Mouse (Mus musculus): ENCODE measurements around the gene Rgs8. TPM values are rescaled to one million over a fixed set of nuclear protein-coding genes. Genes with fewer than 3 reads are reported as not detected.

The Rgs8 gene
- polyA plus RNA-seq, 1 experiment: 0.02 TPM

GRCm38 (mm10) chr1:153748549-153748948 is 95.7 kb downstream of the Rgs8 start:
- TF ChIP-seq POLR2A (IDR thresholded peaks at IDR 0.05; ENCODE audit: low read depth, low read length): no peak
- TF ChIP-seq CTCF (conservative IDR thresholded peaks at IDR 0.05; ENCODE audit: insufficient read depth, insufficient read length, low read depth, low read length): no peak
- H3K27ac ChIP-seq (ENCODE audit: insufficient read depth, low read depth, low read length): no peak overlapping the region
- no peaks in the 10 kb centered on the region for H3K27me3 ChIP-seq (replicated peaks; ENCODE audit: control insufficient read depth, insufficient read depth, low read length)
- H3K4me1 ChIP-seq (ENCODE audit: control insufficient read depth, insufficient read depth, low read length): 0 out of 2 replicates have a peak, but pooled peaks cover 3% of the 10 kb centered on the region
- 6% methylated on average over 1 of the region's 1 CpGs for WGBS
- peak; percentile 68 for DNase-seq
- H3K36me3 ChIP-seq (ENCODE audit: control insufficient read depth, insufficient read depth, low read length): no peaks in the 10 kb centered on the region
- no peak overlapping the region for H3K4me3 ChIP-seq (ENCODE audit: insufficient read depth, low read depth, low read length)

- H3K27ac ChIP-seq (ENCODE audit: insufficient read depth, low read depth, low read length): peak within 1 kb of the TSS; percentile 53; the same call in 1 of the 2 replicates
- WGBS: 2% methylated on average over 18 of the region's 18 CpGs
Measured at GRCm38 (mm10) chr1:153749211-153749801, 96.5 kb downstream of the Rgs8 start, which contains the start of gene Rnasel. TSS of gene Rnasel (plus strand) at chr1:153749426.

More at GRCm38 (mm10) chr1:153749211-153749801, 96.5 kb downstream of the Rgs8 start, which contains the start of gene Rnasel:
- DNase-seq: peak; percentile 78
- Histone ChIP-seq H3K4me3 (ENCODE audit: insufficient read depth, low read depth, low read length) (peak within 1 kb of the TSS; percentile 57), H3K27me3 (replicated peaks; ENCODE audit: control insufficient read depth, insufficient read depth, low read length) (no peaks in the 10 kb centered on the region), H3K36me3 (ENCODE audit: control insufficient read depth, insufficient read depth, low read length) (no peaks in the 10 kb centered on the region), H3K4me1 (ENCODE audit: control insufficient read depth, insufficient read depth, low read length) (0 out of 2 replicates have a peak, but pooled peaks cover 3% of the 10 kb centered on the region)
- TF ChIP-seq POLR2A (IDR thresholded peaks at IDR 0.05; ENCODE audit: low read depth, low read length): no peak
- TF ChIP-seq CTCF (conservative IDR thresholded peaks at IDR 0.05; ENCODE audit: insufficient read depth, insufficient read length, low read depth, low read length): peak; percentile 69

Other genes starting within 250 kb of the Rgs8 start
- 0.04 and 0.06 TPM in 2 replicates for gene Shcbp1l, start 227.9 kb upstream of the Rgs8 start, polyA plus RNA-seq (2012; rRNA removed)
- gene Dhx9, start 165.4 kb upstream of the Rgs8 start, polyA plus RNA-seq (2012; rRNA removed): 14.4 and 20.9 TPM in 2 replicates
- 33.7 and 41.2 TPM in 2 replicates for gene Npl, start 103.0 kb upstream of the Rgs8 start, polyA plus RNA-seq (2012; rRNA removed)
- 0.45 and 0.61 TPM in 2 replicates for gene Rgs16, start 87.3 kb downstream of the Rgs8 start, polyA plus RNA-seq (2012; rRNA removed)
- 2.4 and 3.4 TPM in 2 replicates for gene Rnasel, start 96.4 kb downstream of the Rgs8 start, polyA plus RNA-seq (2012; rRNA removed)
- 0.08 TPM in 1 of 2 replicates, not detected in the other for gene Rgsl1, start 191.1 kb downstream of the Rgs8 start, polyA plus RNA-seq (2012; rRNA removed)
- gene Teddm1b, start 221.3 kb downstream of the Rgs8 start, polyA plus RNA-seq (2012; rRNA removed): not detected in 2 replicates
- gene Teddm1a, start 238.7 kb downstream of the Rgs8 start, polyA plus RNA-seq (2012; rRNA removed): not detected in 2 replicates
- 843 and 1,046 TPM in 2 replicates for gene Glul, start 246.9 kb downstream of the Rgs8 start, polyA plus RNA-seq (2012; rRNA removed)
- 0.14 and 0.22 TPM in 2 replicates for gene Teddm2, start 247.2 kb downstream of the Rgs8 start, polyA plus RNA-seq (2012; rRNA removed)